Mouse (Mus musculus): ENCODE results near the gene Lef1.

DNA sequence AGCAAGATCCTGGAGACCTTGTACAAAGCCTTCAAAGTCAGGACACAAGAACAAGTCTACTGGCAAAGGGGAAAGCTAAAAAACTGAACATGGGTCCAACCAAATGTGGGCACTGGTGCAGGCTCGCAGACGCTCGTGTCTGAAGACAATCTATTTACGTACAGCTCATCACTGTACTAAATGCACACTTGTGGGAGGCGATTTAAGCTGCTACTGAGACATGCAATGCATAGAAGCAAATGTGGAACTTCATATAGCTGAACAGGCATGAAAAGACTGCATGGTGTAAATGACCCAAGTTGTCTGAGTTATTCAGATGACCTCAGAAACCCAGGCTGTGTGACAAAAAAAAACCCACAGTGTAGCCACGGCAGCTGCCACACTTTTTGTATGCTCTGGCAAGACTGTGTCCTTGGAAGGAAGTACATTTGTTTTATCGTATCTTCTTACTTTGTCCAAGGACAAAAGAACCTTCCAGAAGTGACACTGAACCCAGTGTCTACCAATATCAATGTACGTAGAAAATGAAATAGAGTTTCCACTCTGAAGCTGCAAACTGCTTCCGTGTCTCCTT lies 149.2 kb downstream of the Lef1 start:
- no peak for TF ChIP-seq MYOG (IDR thresholded peaks at IDR 0.05; ENCODE audit: control insufficient read depth in 1 of 3, insufficient read depth in 1 of 3, insufficient read length in 2 of 3, low read depth in 2 of 3)
- no peak for TF ChIP-seq POLR2A (IDR thresholded peaks at IDR 0.05; ENCODE audit: insufficient read length, low read depth)
- no peak for TF ChIP-seq REST (IDR thresholded peaks at IDR 0.05; ENCODE audit: insufficient read depth, insufficient read length)
- no peak for TF ChIP-seq TCF12 (IDR thresholded peaks at IDR 0.05; ENCODE audit: insufficient read depth, poor library complexity, severe bottlenecking)
- TF ChIP-seq MAX (IDR thresholded peaks at IDR 0.05; ENCODE audit: low read depth) = no peak
- TF ChIP-seq USF1 (IDR thresholded peaks at IDR 0.05; ENCODE audit: low read depth) = no peak
- no peak for TF ChIP-seq CEBPB (IDR thresholded peaks at IDR 0.05; ENCODE audit: insufficient read depth, poor library complexity, severe bottlenecking)
- TF ChIP-seq MYOD1 (IDR thresholded peaks at IDR 0.05; ENCODE audit: control insufficient read depth in 1 of 3, insufficient read length in 2 of 3, low read depth in 2 of 3) = no peak
